Mouse (Mus musculus) stomach, embryonic 16.5 days (tissue): Measurements from ENCODE around the gene Nmt1. TPM values are rescaled to one million over a fixed set of nuclear protein-coding genes. Genes with fewer than 3 reads are reported as not detected.
A peak's percentile ranks its signal among the peaks of the same experiment; 100 is the strongest.

ENCODE experiments used
- ATAC-seq: fragments of 200-750 bp; cut with Nextera tagmentation; 2 replicates; pipeline ENCODE4 v1.8.0; 2017; ENCODE audit warnings: moderate number of reproducible peaks, moderate TSS enrichment; ENCODE audit not compliant: insufficient read depth, low FRiP score
- H3K27ac ChIP-seq: fragments of 300-500 bp; sonication (generic); 2 replicates; pipeline ENCODE4 v1.5.1; 2014; ENCODE audit warnings: low read length
- H3K27me3 ChIP-seq: fragments of 300-500 bp; sonication (generic); 2 replicates; pipeline ENCODE4 v1.6.1; 2014; ENCODE audit warnings: low read length, control low read depth, mixed read lengths; ENCODE audit not compliant: control insufficient read depth, insufficient read depth
- H3K36me3 ChIP-seq: fragments of 300-500 bp; sonication (generic); 2 replicates; pipeline ENCODE4 v1.6.1; 2014; ENCODE audit warnings: low read length; ENCODE audit not compliant: control insufficient read depth, insufficient read depth
- H3K4me1 ChIP-seq: fragments of 300-500 bp; sonication (generic); 2 replicates; pipeline ENCODE4 v1.6.1; 2014; ENCODE audit warnings: low read length, control low read depth, mixed read lengths; ENCODE audit not compliant: control insufficient read depth, insufficient read depth
- H3K4me2 ChIP-seq: fragments of 300-500 bp; sonication (generic); 2 replicates; pipeline ENCODE4 v1.6.1; 2014; ENCODE audit warnings: low read depth, low read length, mixed read lengths
- H3K4me3 ChIP-seq: fragments of 300-500 bp; sonication (generic); replicated peaks from 2 replicates; pipeline ENCODE4 v1.5.1; 2014; ENCODE audit warnings: mild to moderate bottlenecking, low read length
- H3K9ac ChIP-seq: fragments of 300-500 bp; sonication (generic); 2 replicates; pipeline ENCODE4 v1.6.1; 2014; ENCODE audit warnings: low read length
- H3K9me3 ChIP-seq: fragments of 300-500 bp; sonication (generic); replicated peaks from 2 replicates; pipeline ENCODE4 v1.6.1; 2016; ENCODE audit warnings: low read length, control low read depth; ENCODE audit not compliant: control insufficient read depth
- WGBS: fragments of 180-500 bp; shearing (Covaris S2); extraction: QIAGEN DNeasy Blood & Tissue Kit; methylation state at CpG from one replicate; pipeline ENCODE4 v1.1.7; 2014; 5-methylcytosine and 5-hydroxymethylcytosine counted together
- polyA plus RNA-seq: library from polyadenylated mRNA; unstranded; fragments of >200 nt; fragmentation: Nextera tagmentation; extraction: Ambion mirVana; gene quantifications from 2 replicates; pipeline ENCODE4 v1.2.1, GENCODE M21; 2015

Gene Nmt1
- polyA plus RNA-seq, 1 experiment from 2014 or later = 50.8 TPM

- H3K27me3 ChIP-seq = no peaks in the 10 kb centered on the region
- no peak overlapping the region for H3K27ac ChIP-seq
- H3K36me3 ChIP-seq = no peaks in the 10 kb centered on the region
- no peaks in the 10 kb centered on the region for H3K9me3 ChIP-seq
- ATAC-seq = no peak
- H3K4me3 ChIP-seq = no peak overlapping the region
- H3K9ac ChIP-seq = no peak overlapping the region
- peak overlapping the region; percentile 66 for H3K4me2 ChIP-seq
- 85% methylated on average over 3 of the region's 3 CpGs for WGBS
- peaks cover 18% of the 10 kb centered on the region for H3K4me1 ChIP-seq
These were observed 1.1 kb upstream of the Nmt1 start for GRCm38 (mm10) chr11:103026901-103027300.

GRCm38 (mm10) chr11:103027570-103028175 lies 317 bp upstream of the Nmt1 start:
- Histone ChIP-seq H3K4me2 (peak overlapping the region; percentile 66), H3K27ac (peak overlapping the region; percentile 60; the same call in 1 of the 2 replicates), H3K4me1 (peaks cover 18% of the 10 kb centered on the region), H3K9ac (peak overlapping the region; percentile 82), H3K27me3 (no peaks in the 10 kb centered on the region), H3K36me3 (no peaks in the 10 kb centered on the region), H3K9me3 (no peaks in the 10 kb centered on the region), H3K4me3 (peak overlapping the region; percentile 71)
- 11% methylated on average over 8 of the region's 8 CpGs for WGBS
- peak; percentile 15 for ATAC-seq

- Histone ChIP-seq H3K4me1 (peaks cover 11% of the 10 kb centered on the region), H3K27ac (no peak overlapping the region), H3K4me3 (no peak overlapping the region), H3K4me2 (no peak overlapping the region), H3K9me3 (no peaks in the 10 kb centered on the region), H3K9ac (no peak overlapping the region), H3K27me3 (no peaks in the 10 kb centered on the region), H3K36me3 (no peaks in the 10 kb centered on the region)
- ATAC-seq = no peak
- 83% methylated on average over 3 of the region's 3 CpGs for WGBS
These were observed 5.0 kb downstream of the Nmt1 start for GRCm38 (mm10) chr11:103033030-103033429.

- no peak overlapping the region for H3K9ac ChIP-seq
- no peaks in the 10 kb centered on the region for H3K27me3 ChIP-seq
- H3K27ac ChIP-seq = no peak overlapping the region
- H3K4me3 ChIP-seq = no peak overlapping the region
- 79% methylated on average over 6 of the region's 6 CpGs for WGBS
- no peaks in the 10 kb centered on the region for H3K9me3 ChIP-seq
- ATAC-seq = no peak
- peaks cover 3% of the 10 kb centered on the region for H3K4me1 ChIP-seq
- no peaks in the 10 kb centered on the region for H3K36me3 ChIP-seq
- H3K4me2 ChIP-seq = no peak overlapping the region
These were observed 7.0 kb downstream of the Nmt1 start for GRCm38 (mm10) chr11:103035007-103035406.

- Histone ChIP-seq H3K4me2 (no peak overlapping the region), H3K27me3 (no peaks in the 10 kb centered on the region), H3K36me3 (no peaks in the 10 kb centered on the region), H3K9ac (no peak overlapping the region), H3K9me3 (no peaks in the 10 kb centered on the region), H3K27ac (no peak overlapping the region), H3K4me3 (no peak overlapping the region), H3K4me1 (no peaks in the 10 kb centered on the region)
- no peak for ATAC-seq
- WGBS = 77% methylated on average over 8 of the region's 8 CpGs
These were observed 9.0 kb downstream of the Nmt1 start for GRCm38 (mm10) chr11:103036881-103037465.

- no peak overlapping the region for H3K4me3 ChIP-seq
- ATAC-seq = no peak
- WGBS = 69% methylated on average over 6 of the region's 6 CpGs
These were observed 10.0 kb downstream of the Nmt1 start for GRCm38 (mm10) chr11:103038037-103038436.

GRCm38 (mm10) chr11:103042828-103043227 lies 14.8 kb downstream of the Nmt1 start:
- Histone ChIP-seq H3K27me3 (no peaks in the 10 kb centered on the region), H3K9ac (no peak overlapping the region), H3K36me3 (peaks cover 19% of the 10 kb centered on the region), H3K9me3 (no peaks in the 10 kb centered on the region), H3K4me3 (no peak overlapping the region), H3K27ac (no peak overlapping the region), H3K4me2 (no peak overlapping the region), H3K4me1 (no peaks in the 10 kb centered on the region)
- no peak for ATAC-seq
- 76% methylated on average over 4 of the region's 4 CpGs for WGBS

More at GRCm38 (mm10) chr11:103038037-103038436, 10.0 kb downstream of the Nmt1 start:
- H3K36me3 ChIP-seq = no peaks in the 10 kb centered on the region
- no peak overlapping the region for H3K9ac ChIP-seq
- H3K27ac ChIP-seq = no peak overlapping the region
- no peaks in the 10 kb centered on the region for H3K9me3 ChIP-seq
- H3K4me2 ChIP-seq = no peak overlapping the region
- H3K4me1 ChIP-seq = no peaks in the 10 kb centered on the region
- H3K27me3 ChIP-seq = no peaks in the 10 kb centered on the region

GRCm38 (mm10) chr11:103043982-103044381 lies 16.0 kb downstream of the Nmt1 start:
- no peak for ATAC-seq
- Histone ChIP-seq H3K27me3 (no peaks in the 10 kb centered on the region), H3K27ac (no peak overlapping the region), H3K9ac (no peak overlapping the region), H3K36me3 (peaks cover 19% of the 10 kb centered on the region), H3K4me3 (no peak overlapping the region), H3K4me2 (no peak overlapping the region), H3K4me1 (no peaks in the 10 kb centered on the region), H3K9me3 (no peaks in the 10 kb centered on the region)
- 99% methylated on average over 3 of the region's 3 CpGs for WGBS

GRCm38 (mm10) chr11:103046286-103046685 lies 18.3 kb downstream of the Nmt1 start:
- H3K36me3 ChIP-seq = peaks cover 23% of the 10 kb centered on the region
- H3K4me2 ChIP-seq = no peak overlapping the region
- ATAC-seq = no peak
- no peak overlapping the region for H3K4me3 ChIP-seq
- H3K9me3 ChIP-seq = no peaks in the 10 kb centered on the region
- no peak overlapping the region for H3K9ac ChIP-seq
- WGBS = 77% methylated on average over 8 of the region's 8 CpGs
- H3K27ac ChIP-seq = no peak overlapping the region
- no peaks in the 10 kb centered on the region for H3K27me3 ChIP-seq
- no peaks in the 10 kb centered on the region for H3K4me1 ChIP-seq
